Mouse (Mus musculus): Measurements from ENCODE around the gene Atad5.

DNA sequence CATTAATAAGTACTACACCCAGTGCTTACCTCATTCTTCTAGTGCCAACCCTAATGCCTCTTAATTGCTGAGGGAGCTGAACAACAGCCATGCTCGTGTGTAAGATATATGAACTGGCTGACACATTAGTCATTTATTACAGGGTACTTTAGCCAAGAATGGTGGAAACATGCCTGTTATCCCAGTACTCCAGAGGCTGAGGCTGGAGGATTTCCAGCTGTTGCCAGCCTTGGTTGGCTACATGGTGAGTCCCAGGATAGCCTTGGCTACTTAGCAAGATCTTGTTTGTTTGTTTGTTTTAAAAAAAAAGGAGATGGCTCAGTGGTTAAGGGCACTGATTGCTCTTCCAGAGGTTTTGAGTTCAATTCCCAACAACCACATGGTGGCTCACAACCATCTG, 10.4 kb upstream of the Atad5 start:
- TF ChIP-seq FLI1 (IDR thresholded peaks at IDR 0.05; ENCODE audit: low read length) (no peak), GATA1 (IDR thresholded peaks at IDR 0.05; ENCODE audit: borderline replicate concordance, low read length) (no peak)
